Mouse (Mus musculus) hindbrain, postnatal 0 days (tissue): ENCODE results near the gene Ubald2. TPM values are rescaled to one million over a fixed set of nuclear protein-coding genes. Genes with fewer than 3 reads are reported as not detected.

Source experiments
- ATAC-seq: fragments of 200-750 bp; cut with Nextera tagmentation; 2 replicates; pipeline ENCODE4 v1.8.0; 2017; ENCODE audit warnings: mild to moderate bottlenecking, moderate TSS enrichment, moderate library complexity
- DNase-seq: peaks from one replicate; pipeline ENCODE4 v3.0.0-alpha.2; 2015; ENCODE audit warnings: low spot score
- H3K27ac ChIP-seq: fragments of 300-500 bp; sonication (generic); 2 replicates; pipeline ENCODE4 v1.5.1; 2014; ENCODE audit warnings: mild to moderate bottlenecking
- H3K27me3 ChIP-seq: fragments of 300-500 bp; sonication (generic); 2 replicates; pipeline ENCODE4 v1.6.1; 2014; ENCODE audit warnings: low read length, mixed read lengths; ENCODE audit not compliant: insufficient read depth
- H3K36me3 ChIP-seq: fragments of 300-500 bp; sonication (generic); 2 replicates; pipeline ENCODE4 v1.6.1; 2014; ENCODE audit warnings: low read length, mixed read lengths; ENCODE audit not compliant: insufficient read depth
- H3K4me1 ChIP-seq: fragments of 300-500 bp; sonication (generic); 2 replicates; pipeline ENCODE4 v1.6.1; 2014; ENCODE audit warnings: antibody characterized with exemption, low read length, mixed read lengths; ENCODE audit not compliant: insufficient read depth
- H3K4me2 ChIP-seq: fragments of 300-500 bp; sonication (generic); 2 replicates; pipeline ENCODE4 v1.6.1; 2014; ENCODE audit warnings: low read depth, mild to moderate bottlenecking, low read length, moderate library complexity, mixed read lengths
- H3K4me3 ChIP-seq: fragments of 300-500 bp; sonication (generic); 2 replicates; pipeline ENCODE4 v1.5.1; 2014; ENCODE audit warnings: low read length
- H3K9ac ChIP-seq: fragments of 300-500 bp; sonication (generic); replicated peaks from 2 replicates; pipeline ENCODE4 v1.6.1; 2014; ENCODE audit warnings: mild to moderate bottlenecking, low read length, moderate library complexity, mixed read lengths
- H3K9me3 ChIP-seq: fragments of 300-500 bp; sonication (generic); 2 replicates; pipeline ENCODE4 v1.6.1; 2016; ENCODE audit warnings: low read length, mixed read lengths
- CTCF ChIP-seq: IDR thresholded peaks from 2 replicates; pipeline ENCODE4 v1.5.1; 2016; ENCODE audit warnings: antibody characterized with exemption, control low read depth, low read depth
- WGBS: fragments of 180-500 bp; shearing (Covaris S2); extraction: QIAGEN DNeasy Blood & Tissue Kit; methylation state at CpG from one replicate; pipeline ENCODE4 v1.1.7; 2014; 5-methylcytosine and 5-hydroxymethylcytosine counted together
- polyA plus RNA-seq: library from polyadenylated mRNA; unstranded; fragments of >200 nt; fragmentation: Nextera tagmentation; extraction: Ambion mirVana; gene quantifications from 2 replicates; pipeline ENCODE4 v1.2.1, GENCODE M21; 2015
- total RNA-seq: library from RNA; depleted of rRNA; stranded (reverse); fragments of >200 nt; gene quantifications from 2 replicates; pipeline ENCODE4 v1.2.3, GENCODE M21; 2014

The Ubald2 gene
- total and polyA plus RNA-seq, 2 experiments from 2014 or later: 39.3 to 102 TPM

GRCm38 (mm10) chr11:116443935-116444334 is 10.0 kb downstream of the Ubald2 start:
- ATAC-seq (no peak), DNase-seq (no peak)
- H3K4me1 ChIP-seq: peaks cover 5% of the 10 kb centered on the region; the same call in 1 of the 2 replicates
- peaks cover 9% of the 10 kb centered on the region; the same call in 1 of the 2 replicates for H3K27me3 ChIP-seq
- H3K9ac ChIP-seq: no peak overlapping the region
- WGBS: 82% methylated on average over 6 of the region's 6 CpGs
- H3K36me3 ChIP-seq: peaks cover 3% of the 10 kb centered on the region; the same call in 1 of the 2 replicates
- H3K4me2 ChIP-seq: no peak overlapping the region
- no peak for TF ChIP-seq CTCF
- no peak overlapping the region for H3K4me3 ChIP-seq
- no peak overlapping the region for H3K27ac ChIP-seq
- no peaks in the 10 kb centered on the region for H3K9me3 ChIP-seq

GRCm38 (mm10) chr11:116445596-116446307 is 11.9 kb downstream of the Ubald2 start:
- no peak overlapping the region for H3K4me3 ChIP-seq
- no peaks in the 10 kb centered on the region for H3K9me3 ChIP-seq
- H3K36me3 ChIP-seq: no peaks in the 10 kb centered on the region
- H3K4me1 ChIP-seq: peaks cover 5% of the 10 kb centered on the region; the same call in 1 of the 2 replicates
- no peak overlapping the region for H3K27ac ChIP-seq
- peaks cover 9% of the 10 kb centered on the region; the same call in 1 of the 2 replicates for H3K27me3 ChIP-seq
- WGBS: 27% methylated on average over 16 of the region's 16 CpGs
- H3K4me2 ChIP-seq: no peak overlapping the region
- ATAC-seq (peak; percentile 48; the same call in 1 of the 2 replicates), DNase-seq (peak; percentile 94)
- H3K9ac ChIP-seq: no peak overlapping the region
- TF ChIP-seq CTCF: peak; percentile 98

GRCm38 (mm10) chr11:116446308-116446887 is 12.5 kb downstream of the Ubald2 start:
- no peak overlapping the region for H3K9ac ChIP-seq
- peak overlapping the region; percentile 24 for H3K4me2 ChIP-seq
- 15% methylated on average over 19 of the region's 19 CpGs for WGBS
- TF ChIP-seq CTCF: no peak
- no peak for DNase-seq
- peaks cover 9% of the 10 kb centered on the region; the same call in 1 of the 2 replicates for H3K27me3 ChIP-seq
- no peaks in the 10 kb centered on the region for H3K36me3 ChIP-seq
- H3K4me1 ChIP-seq: peaks cover 5% of the 10 kb centered on the region; the same call in 1 of the 2 replicates
- H3K27ac ChIP-seq: no peak overlapping the region
- H3K9me3 ChIP-seq: no peaks in the 10 kb centered on the region
- peak; percentile 9; the same call in 1 of the 2 replicates for ATAC-seq
- H3K4me3 ChIP-seq: no peak overlapping the region

GRCm38 (mm10) chr11:116447822-116448221 is 13.9 kb downstream of the Ubald2 start:
- Histone ChIP-seq H3K36me3 (no peaks in the 10 kb centered on the region), H3K9me3 (no peaks in the 10 kb centered on the region), H3K4me2 (no peak overlapping the region), H3K27me3 (peaks cover 9% of the 10 kb centered on the region; the same call in 1 of the 2 replicates), H3K9ac (no peak overlapping the region), H3K27ac (no peak overlapping the region), H3K4me3 (no peak overlapping the region), H3K4me1 (peaks cover 5% of the 10 kb centered on the region; the same call in 1 of the 2 replicates)
- WGBS: 76% methylated on average over 5 of the region's 5 CpGs
- DNase-seq (no peak), ATAC-seq (no peak)
- TF ChIP-seq CTCF: peak; percentile 47

GRCm38 (mm10) chr11:116449341-116449740 is 15.4 kb downstream of the Ubald2 start:
- Histone ChIP-seq H3K9ac (no peak overlapping the region), H3K27me3 (peaks cover 9% of the 10 kb centered on the region; the same call in 1 of the 2 replicates), H3K27ac (no peak overlapping the region), H3K9me3 (no peaks in the 10 kb centered on the region), H3K4me3 (no peak overlapping the region), H3K36me3 (no peaks in the 10 kb centered on the region), H3K4me2 (no peak overlapping the region), H3K4me1 (peaks cover 5% of the 10 kb centered on the region; the same call in 1 of the 2 replicates)
- ATAC-seq: no peak
- no peak for DNase-seq
- 98% methylated on average over 3 of the region's 3 CpGs for WGBS
- TF ChIP-seq CTCF: no peak

- Histone ChIP-seq H3K27me3 (no peaks in the 10 kb centered on the region), H3K4me2 (no peak overlapping the region), H3K36me3 (no peaks in the 10 kb centered on the region), H3K9me3 (no peaks in the 10 kb centered on the region), H3K9ac (no peak overlapping the region), H3K4me1 (no peaks in the 10 kb centered on the region), H3K4me3 (no peak overlapping the region), H3K27ac (no peak overlapping the region)
- ATAC-seq (no peak), DNase-seq (no peak)
- no peak for TF ChIP-seq CTCF
- WGBS: 91% methylated on average over 10 of the region's 10 CpGs
Measured at GRCm38 (mm10) chr11:116453889-116454288, 20.0 kb downstream of the Ubald2 start.
